Mouse (Mus musculus) bone marrow, adult 2 months (tissue): ENCODE data around the gene Dsp.

ENCODE experiments used
- CTCF ChIP-seq: fragments of 200-500 bp; IDR thresholded peaks from 2 replicates; pipeline ENCODE4 v1.5.1; 2011; ENCODE audit warnings: low read length, control low read depth; ENCODE audit not compliant: control insufficient read depth, insufficient read depth
- POLR2A ChIP-seq: fragments of 200-500 bp; IDR thresholded peaks from 2 replicates; pipeline ENCODE4 v1.6.1; 2011; ENCODE audit warnings: low read depth, mild to moderate bottlenecking, control low read depth, low read length, borderline replicate concordance; ENCODE audit not compliant: control insufficient read depth

- TF ChIP-seq CTCF (no peak), POLR2A (no peak)
Measured at GRCm38 (mm10) chr13:38193406-38193805, 42.3 kb downstream of the Dsp start.
